Mouse (Mus musculus) 3T3-L1 (cell line): ENCODE measurements at regions not wholly inside any gene's neighbourhood (a gene's known extent, or its start where the extent isn't known, plus 50 kb on each side); places are given as distances from the start of the nearest gene placed in this dataset.
A peak's percentile ranks its signal among the peaks of the same experiment; 100 is the strongest.
"Not testable (repeated sequence)": the region's sequence is repeated elsewhere in the genome, so short reads cannot be mapped to it uniquely, and the experiment has no call there.

Source experiments
- DNase-seq: peaks from one replicate; pipeline ENCODE4 v3.0.0-alpha.2; 2015; ENCODE audit warnings: low read depth, low spot score

DNA sequence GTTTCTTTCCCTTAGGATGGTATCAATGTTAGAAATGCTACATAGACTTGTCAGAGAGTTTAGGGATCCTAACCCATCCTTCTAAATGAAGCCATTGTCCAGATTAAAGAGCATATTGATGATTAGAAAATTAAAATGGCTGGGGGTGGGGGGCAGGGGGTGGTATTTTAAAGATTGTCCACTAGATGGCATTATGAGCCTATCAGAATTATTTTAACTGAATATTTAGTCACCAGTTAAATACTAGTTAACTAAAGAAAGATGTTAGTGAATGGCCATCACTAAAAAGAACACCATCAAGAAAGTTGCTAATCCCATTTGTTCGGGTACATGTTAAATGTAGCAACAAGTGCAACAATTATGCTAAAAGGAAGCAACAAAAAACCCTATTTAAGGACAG, 1909.6 kb upstream of the 5930422O12Rik start:
- peak; percentile 72 for DNase-seq

GRCm38 (mm10) chr8:31520991-31521448, 1907.5 kb upstream of the 5930422O12Rik start:
- peak; percentile 99 for DNase-seq

DNA sequence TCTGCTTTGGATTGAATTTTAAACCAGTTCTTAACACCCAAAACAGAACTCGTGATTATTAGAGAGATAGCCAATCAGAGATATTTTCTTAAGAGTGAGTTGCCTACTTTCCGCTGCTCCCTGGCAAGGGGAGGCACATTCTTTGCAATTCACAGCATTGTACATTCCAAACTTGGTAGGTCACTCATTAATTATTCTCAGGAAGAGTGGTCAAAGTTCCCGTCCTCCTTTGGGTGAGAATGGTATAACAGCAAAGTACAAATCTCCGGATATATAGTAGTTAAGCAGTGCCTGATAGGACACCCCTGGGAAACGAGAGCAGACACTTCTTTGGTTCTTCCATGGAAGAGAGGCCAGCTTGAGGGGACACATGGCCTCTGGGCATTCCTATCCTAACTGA, 1903.4 kb upstream of the 5930422O12Rik start:
- DNase-seq: peak; percentile 50

GRCm38 (mm10) chr8:31539251-31539650, 1889.3 kb upstream of the 5930422O12Rik start:
- DNase-seq: no peak

GRCm38 (mm10) chr8:31541646-31542045, 1886.9 kb upstream of the 5930422O12Rik start:
- DNase-seq: no peak

DNA sequence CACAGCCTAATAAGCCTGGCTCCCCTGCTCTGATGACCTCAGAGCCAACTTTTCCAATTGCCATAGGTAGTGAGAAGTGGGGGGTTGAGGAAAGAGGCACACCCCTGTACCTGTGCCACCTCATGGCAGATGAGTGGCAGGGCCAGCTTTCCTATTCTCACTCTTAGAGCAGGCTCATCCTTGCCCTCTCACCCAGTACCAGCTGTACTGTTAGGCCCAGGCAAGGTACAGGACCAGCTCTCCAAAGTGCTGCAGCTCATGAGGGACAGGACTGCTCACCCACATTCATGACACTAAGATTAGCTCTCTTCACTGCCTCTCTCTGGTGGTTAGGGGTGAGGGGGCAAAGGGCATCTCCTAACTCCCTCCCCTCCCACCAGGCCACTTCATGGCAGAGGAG, 1854.4 kb upstream of the 5930422O12Rik start:
- no peak for DNase-seq

DNA sequence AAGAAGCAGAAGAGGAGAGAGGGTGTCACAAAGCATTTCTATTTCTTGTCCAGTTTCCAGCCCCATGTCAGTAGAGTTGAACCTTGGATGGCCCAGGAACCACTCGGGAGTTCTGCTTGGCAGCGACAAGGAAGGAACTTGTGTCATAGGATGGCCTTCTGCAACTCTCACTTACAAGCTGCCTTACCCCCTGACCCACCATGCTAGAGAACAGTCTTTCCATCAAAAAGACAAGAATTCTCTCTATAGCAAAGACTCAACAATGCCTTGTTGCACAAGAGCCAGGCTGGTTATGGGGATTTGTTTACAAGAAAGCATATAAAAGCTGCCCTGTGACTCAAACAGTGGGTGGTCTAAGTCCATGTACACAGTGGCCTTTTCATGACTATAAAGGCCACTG, 1852.4 kb upstream of the 5930422O12Rik start:
- no peak for DNase-seq

GRCm38 (mm10) chr8:31584661-31585060, 1843.8 kb upstream of the 5930422O12Rik start:
- DNase-seq: no peak

DNA sequence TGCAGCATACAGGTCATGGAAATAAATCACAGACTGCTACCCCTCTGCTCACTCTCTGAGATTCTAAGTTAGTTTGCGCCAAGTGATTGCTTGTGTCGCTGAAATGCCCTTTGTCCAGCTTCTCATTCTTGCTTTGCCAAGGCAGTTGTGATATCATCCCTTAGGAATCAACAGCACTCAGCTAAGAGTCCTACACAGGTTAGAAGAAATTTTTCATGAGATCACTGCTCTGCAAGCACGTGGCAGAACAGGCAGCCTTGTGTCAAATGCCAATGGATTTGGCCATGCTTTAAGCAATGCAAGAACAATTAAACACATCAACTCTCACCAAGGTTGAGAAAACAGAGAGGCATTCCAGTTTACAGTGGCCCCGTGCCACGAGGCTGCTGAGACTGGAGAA, 1829.0 kb upstream of the 5930422O12Rik start:
- DNase-seq: peak; percentile 79

- no peak for DNase-seq
These were observed 1827.5 kb upstream of the 5930422O12Rik start for GRCm38 (mm10) chr8:31600979-31601378.

GRCm38 (mm10) chr8:31616501-31616900, 1812.0 kb upstream of the 5930422O12Rik start:
- no peak for DNase-seq

GRCm38 (mm10) chr8:31627708-31628107, 1800.8 kb upstream of the 5930422O12Rik start:
- DNase-seq: peak; percentile 63

DNA sequence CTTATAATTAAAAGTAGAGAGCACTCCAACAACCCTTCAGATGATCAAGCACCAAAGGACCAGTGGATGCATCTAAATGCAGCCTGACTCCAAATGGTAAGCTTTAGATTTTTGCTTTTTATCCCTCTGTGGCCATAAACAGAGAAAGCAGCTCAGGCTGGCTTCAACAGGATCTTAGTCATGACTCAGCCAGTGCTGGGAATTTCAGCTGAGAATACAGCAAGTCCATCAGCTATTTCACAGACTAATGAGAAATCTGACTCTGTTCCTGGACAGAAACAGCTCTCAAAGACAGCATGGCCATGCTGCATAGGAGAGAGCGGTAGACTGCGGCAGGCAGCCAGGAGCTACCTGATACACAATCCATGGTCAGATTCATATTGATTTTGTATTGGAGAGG, 1800.4 kb upstream of the 5930422O12Rik start:
- peak; percentile 94 for DNase-seq

DNA sequence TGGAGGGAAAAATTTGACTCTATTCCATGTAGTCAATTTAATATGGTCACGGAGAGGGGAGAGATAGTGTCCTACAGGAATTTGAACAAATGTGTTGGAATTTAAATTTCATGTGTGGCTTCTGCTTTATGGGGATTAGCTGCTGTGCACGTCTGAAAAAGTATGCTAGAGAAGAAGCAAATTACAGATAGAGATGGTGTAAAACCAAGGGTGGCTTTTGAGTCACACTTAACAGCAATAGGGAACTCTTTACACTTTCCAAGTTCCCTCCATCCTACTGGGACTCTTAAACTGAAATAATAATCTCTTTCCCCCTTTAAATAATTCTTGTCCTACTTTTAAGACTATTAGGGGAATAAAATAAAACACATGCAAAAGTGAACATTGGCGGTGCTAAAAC, 1790.1 kb upstream of the 5930422O12Rik start:
- DNase-seq: no peak

- DNase-seq: no peak
These were observed 1764.8 kb upstream of the 5930422O12Rik start for GRCm38 (mm10) chr8:31663717-31664116.

- DNase-seq: no peak
These were observed 1763.0 kb upstream of the 5930422O12Rik start for GRCm38 (mm10) chr8:31665485-31665884.

DNA sequence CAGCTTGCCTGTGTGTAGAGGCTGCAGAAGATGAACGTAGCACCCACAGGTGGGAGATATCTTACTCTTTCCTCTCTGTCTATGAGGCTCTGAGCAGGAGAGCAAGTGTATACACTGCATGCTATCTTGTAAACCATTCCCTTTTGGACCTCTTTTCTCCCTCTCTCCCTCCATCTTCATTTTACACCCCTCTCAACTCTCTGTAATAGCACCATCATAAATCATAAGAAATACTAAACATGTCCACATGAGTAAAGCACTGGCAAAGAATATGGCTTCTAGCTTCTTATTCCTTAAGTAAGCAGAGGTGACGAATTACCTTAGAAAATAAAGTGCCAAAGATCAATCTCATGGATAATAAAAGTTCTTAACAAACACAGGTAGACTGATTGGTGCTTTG, 1724.3 kb upstream of the 5930422O12Rik start:
- no peak for DNase-seq

DNA sequence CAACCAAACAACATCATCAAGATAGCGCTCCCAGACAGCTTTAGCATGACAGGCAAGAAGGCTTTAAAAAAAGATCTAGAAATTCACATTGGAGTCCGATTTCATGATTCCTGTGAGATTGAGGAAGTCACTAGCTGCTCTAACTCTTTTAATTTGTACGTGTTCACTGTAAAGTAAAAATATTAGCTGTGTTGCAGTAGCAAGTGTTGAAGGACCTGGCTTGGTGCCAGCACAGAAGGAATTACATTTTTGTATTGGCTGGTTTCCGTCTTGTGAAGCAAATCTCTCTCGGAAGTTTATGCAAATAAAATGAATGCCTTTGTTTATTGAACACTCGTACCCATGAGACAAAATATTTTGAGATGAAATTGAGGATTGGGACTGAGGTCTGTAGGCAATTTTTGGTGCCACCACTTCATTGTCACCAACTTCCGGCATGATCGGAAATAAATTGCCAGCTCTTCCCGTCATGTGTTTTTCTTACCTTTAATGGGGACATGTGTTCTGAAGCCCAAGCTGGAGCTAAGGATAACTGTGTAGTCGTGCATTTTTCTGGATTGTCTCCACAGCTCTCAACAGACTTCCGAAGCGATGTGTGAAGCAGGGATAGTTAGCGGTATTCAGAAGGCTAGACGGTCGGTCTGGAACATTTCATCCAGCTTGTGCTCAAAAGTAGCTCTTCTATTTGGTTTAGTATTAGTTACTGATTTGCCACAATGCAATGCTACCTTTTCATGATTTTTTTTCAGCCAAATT, 1715.0 kb upstream of the 5930422O12Rik start:
- no peak for DNase-seq

- DNase-seq: no peak
These were observed 1714.4 kb upstream of the 5930422O12Rik start for GRCm38 (mm10) chr8:31714077-31714458.

DNA sequence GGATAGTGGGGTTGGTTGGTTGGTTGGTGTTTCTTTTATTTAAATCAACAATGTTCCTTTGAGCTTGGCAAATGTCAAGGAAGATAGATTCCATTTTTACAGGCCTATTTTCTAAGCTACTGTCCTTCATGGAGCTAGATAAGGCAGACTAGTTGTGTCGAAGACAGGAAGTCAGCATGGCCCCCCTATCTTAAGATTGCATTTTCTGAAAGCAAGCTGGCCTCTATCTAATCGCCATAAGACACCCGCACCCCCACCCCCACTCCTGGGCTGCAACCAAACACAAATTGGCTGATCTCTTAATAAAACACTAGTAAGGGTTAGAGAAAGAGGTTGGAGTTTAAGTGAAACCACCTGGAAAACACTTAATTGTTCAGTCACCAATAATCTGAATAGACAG, 1708.5 kb upstream of the 5930422O12Rik start:
- no peak for DNase-seq

GRCm38 (mm10) chr8:31720585-31720984, 1707.9 kb upstream of the 5930422O12Rik start:
- DNase-seq: peak; percentile 97

- DNase-seq: no peak
These were observed 1703.1 kb upstream of the 5930422O12Rik start for GRCm38 (mm10) chr8:31725430-31725829.

DNA sequence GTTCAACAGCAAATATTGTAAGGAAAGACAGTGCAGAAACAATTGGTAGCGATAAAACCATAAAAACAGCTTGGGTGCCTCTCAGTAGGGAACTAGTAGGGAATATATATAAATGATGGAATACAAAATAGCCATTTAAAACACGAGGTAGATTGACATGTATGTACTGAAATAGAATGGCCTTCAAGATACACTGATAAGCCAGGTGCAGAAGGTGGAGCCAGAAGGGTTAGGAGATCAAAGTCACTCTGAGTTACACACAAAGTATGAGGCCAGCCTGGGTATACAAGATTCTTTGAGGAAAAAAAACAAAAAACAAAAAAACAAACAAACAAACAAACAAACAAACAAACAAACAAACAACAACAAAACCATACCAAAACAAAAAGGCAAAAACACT, 1692.9 kb upstream of the 5930422O12Rik start:
- DNase-seq: no peak

DNA sequence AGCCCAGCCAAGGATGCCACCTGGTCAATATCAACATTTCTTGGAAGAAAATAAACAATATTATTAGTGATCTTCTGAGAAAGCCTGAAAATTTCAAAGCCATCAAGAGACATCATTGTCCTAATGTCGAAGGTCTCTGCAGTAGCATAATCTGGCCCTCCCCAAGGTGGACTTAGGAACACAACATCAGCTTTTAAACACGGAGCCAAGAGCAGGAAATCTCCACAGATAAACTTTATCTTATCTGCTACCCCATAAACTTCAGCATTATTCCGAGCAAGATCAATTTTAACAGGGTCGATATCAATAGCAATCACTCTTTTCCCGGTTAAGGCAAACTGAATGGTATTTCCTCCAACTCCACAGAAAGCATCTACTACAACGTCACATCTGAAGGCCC, 1691.2 kb upstream of the 5930422O12Rik start:
- DNase-seq: not testable (repeated sequence)
